Mouse (Mus musculus) natural killer cell, adult 2 months (primary cell): ENCODE results near the gene Adarb1.

Experiments
- DNase-seq, 2 experiments: peaks; one replicate each; pipeline ENCODE4 v3.0.0; 2022; ENCODE audit warnings: low spot score in 2 of 2

Adarb1 gene

GRCm38 (mm10) chr10:77418138-77418537 is at the start of gene Adarb1:
Adarb1 (minus strand) TSS chr10:77418270.
- DNase-seq: peak; percentile 80 to 89

GRCm38 (mm10) chr10:77467407-77467806 is 49.3 kb upstream of the Adarb1 start:
- DNase-seq: no peak

- DNase-seq: no peak
Observed at GRCm38 (mm10) chr10:77465902-77466301, 47.8 kb upstream of the Adarb1 start.

- DNase-seq: no peak
Observed at GRCm38 (mm10) chr10:77464181-77464936, 46.3 kb upstream of the Adarb1 start.

- DNase-seq: no peak
Observed at GRCm38 (mm10) chr10:77461161-77461560, 43.1 kb upstream of the Adarb1 start.

GRCm38 (mm10) chr10:77457701-77458100 is 39.6 kb upstream of the Adarb1 start:
- DNase-seq: no peak

GRCm38 (mm10) chr10:77456507-77456906 is 38.4 kb upstream of the Adarb1 start:
- DNase-seq: no peak

DNA sequence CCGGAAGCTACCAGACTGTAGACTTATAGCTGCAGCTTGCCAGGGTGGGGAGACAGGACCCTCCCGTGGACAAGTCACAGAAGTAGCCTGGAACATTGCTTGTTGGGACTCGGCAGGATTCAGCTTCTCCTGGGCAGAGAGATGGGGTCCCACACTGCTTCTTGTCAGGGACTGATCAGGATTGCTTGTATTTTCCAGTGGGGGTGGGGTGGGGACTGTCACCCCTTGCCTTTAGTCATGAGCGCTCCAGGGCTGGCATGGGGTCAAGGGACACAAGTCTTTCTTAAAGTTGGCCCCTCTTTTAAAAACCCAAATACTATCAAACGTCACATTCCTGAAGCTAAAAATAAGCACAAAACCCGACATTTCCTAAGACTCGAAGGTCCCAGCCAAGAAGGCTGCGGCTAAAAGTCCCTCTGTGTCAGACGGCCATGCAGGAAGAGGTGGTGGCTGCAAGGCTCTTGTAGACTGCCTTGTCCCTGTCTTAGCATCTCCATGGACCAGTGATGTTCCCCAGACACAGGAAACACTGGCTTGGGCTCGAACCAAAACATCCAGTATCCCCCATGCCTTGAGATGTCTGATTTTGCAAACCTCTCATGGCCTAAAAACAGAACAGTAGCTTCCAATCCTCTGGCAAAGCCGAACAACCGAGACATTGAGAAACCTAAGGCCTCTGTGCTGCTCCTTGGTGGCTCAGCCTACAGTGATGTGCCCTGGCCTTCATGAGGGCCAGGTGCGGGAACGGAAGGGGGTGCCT is 37.4 kb upstream of the Adarb1 start:
- DNase-seq: no peak

GRCm38 (mm10) chr10:77454795-77455194 is 36.7 kb upstream of the Adarb1 start:
- DNase-seq: no peak

- DNase-seq: no peak
Observed at GRCm38 (mm10) chr10:77451822-77452221, 33.8 kb upstream of the Adarb1 start.

- no peak for DNase-seq
Observed at GRCm38 (mm10) chr10:77450159-77450464, 32.0 kb upstream of the Adarb1 start.

- no peak for DNase-seq
Observed at GRCm38 (mm10) chr10:77449315-77450158, 31.5 kb upstream of the Adarb1 start.

- no peak for DNase-seq
Observed at GRCm38 (mm10) chr10:77448698-77449247, 30.7 kb upstream of the Adarb1 start.

- DNase-seq: no peak
Observed at GRCm38 (mm10) chr10:77448209-77448608, 30.1 kb upstream of the Adarb1 start.

- DNase-seq: no peak
Observed at GRCm38 (mm10) chr10:77447755-77448154, 29.7 kb upstream of the Adarb1 start.

GRCm38 (mm10) chr10:77442250-77442649 is 24.2 kb upstream of the Adarb1 start:
- no peak for DNase-seq

DNA sequence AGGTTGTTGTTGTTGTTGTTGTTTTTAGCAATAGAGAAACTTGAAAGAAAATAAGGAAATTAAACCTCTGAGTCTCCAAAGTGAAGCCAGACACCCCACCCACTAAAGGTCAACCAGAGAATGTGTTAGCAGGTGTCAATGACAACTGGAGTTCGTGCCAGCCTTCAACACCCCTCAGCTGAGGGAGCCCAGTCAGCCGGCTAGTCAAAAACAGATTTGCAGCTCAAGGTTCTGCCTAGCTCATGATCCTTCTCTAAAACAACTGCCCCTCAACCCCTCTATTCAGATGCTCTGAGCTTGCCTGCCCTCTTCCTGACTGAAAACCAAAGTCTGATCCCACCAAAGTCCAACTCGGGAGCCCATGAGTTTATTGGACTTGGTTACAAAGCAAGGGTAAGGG is 23.7 kb upstream of the Adarb1 start:
- no peak for DNase-seq

GRCm38 (mm10) chr10:77440841-77441755 is 23.0 kb upstream of the Adarb1 start:
- no peak for DNase-seq

GRCm38 (mm10) chr10:77440286-77440685 is 22.2 kb upstream of the Adarb1 start:
- DNase-seq: no peak

GRCm38 (mm10) chr10:77439026-77439425 is 21.0 kb upstream of the Adarb1 start:
- no peak for DNase-seq

DNA sequence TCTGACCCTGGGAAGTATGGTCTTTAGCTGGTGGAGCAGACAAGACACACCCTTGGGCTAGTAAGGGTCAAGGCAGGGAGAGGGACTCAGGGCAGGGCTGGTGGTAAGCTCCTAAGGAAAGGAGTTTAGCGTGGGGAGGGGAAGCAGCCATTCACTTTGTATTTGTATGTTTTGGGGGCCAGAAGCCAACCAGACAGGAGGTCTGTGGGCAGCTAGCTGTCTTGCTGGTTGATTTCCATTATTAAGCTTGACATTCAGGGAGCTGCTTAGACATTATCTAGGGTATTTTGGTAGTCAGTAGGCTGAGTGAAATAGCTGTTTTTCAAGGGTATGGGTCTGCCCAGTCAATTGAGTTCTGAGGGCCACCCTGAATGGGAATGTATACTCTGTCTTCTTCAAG is 20.0 kb upstream of the Adarb1 start:
- DNase-seq: no peak
